Mouse (Mus musculus) intestine, embryonic 14.5 days (tissue): Measurements from ENCODE around the gene Flvcr1. TPM values are rescaled to one million over a fixed set of nuclear protein-coding genes. Genes with fewer than 3 reads are reported as not detected.

ENCODE experiments used
- ATAC-seq: fragments of 200-750 bp; cut with Nextera tagmentation; replicated peaks from 2 replicates; pipeline ENCODE4 v1.8.0; 2017; ENCODE audit warnings: low read depth, moderate number of reproducible peaks, moderate TSS enrichment, moderate library complexity; ENCODE audit not compliant: low FRiP score, low TSS enrichment
- DNase-seq: peaks from one replicate; pipeline ENCODE4 v3.0.0-alpha.2; 2018; ENCODE audit warnings: low spot score
- H3K27ac ChIP-seq: fragments of 300-500 bp; sonication (generic); 2 replicates; pipeline ENCODE4 v1.5.1; 2014; ENCODE audit warnings: low read depth, mild to moderate bottlenecking, control low read depth
- H3K27me3 ChIP-seq: fragments of 300-500 bp; sonication (generic); replicated peaks from 2 replicates; pipeline ENCODE4 v1.6.1; 2014; ENCODE audit warnings: low read length, control low read depth; ENCODE audit not compliant: control insufficient read depth, insufficient read depth
- H3K36me3 ChIP-seq: fragments of 300-500 bp; sonication (generic); 2 replicates; pipeline ENCODE4 v1.6.1; 2014; ENCODE audit warnings: low read length, control low read depth; ENCODE audit not compliant: control insufficient read depth, insufficient read depth
- H3K4me1 ChIP-seq: fragments of 300-500 bp; sonication (generic); replicated peaks from 2 replicates; pipeline ENCODE4 v1.6.1; 2014; ENCODE audit warnings: low read length, control low read depth, mixed read lengths; ENCODE audit not compliant: control insufficient read depth, insufficient read depth
- H3K4me2 ChIP-seq: fragments of 300-500 bp; sonication (generic); 2 replicates; pipeline ENCODE4 v1.6.1; 2014; ENCODE audit warnings: low read length
- H3K4me3 ChIP-seq: fragments of 300-500 bp; sonication (generic); 2 replicates; pipeline ENCODE4 v1.5.1; 2014; ENCODE audit warnings: low read depth, low read length, control low read depth, mixed read lengths
- H3K9ac ChIP-seq: fragments of 300-500 bp; sonication (generic); 2 replicates; pipeline ENCODE4 v1.6.1; 2014; ENCODE audit warnings: mild to moderate bottlenecking, low read length
- H3K9me3 ChIP-seq: fragments of 300-500 bp; sonication (generic); 2 replicates; pipeline ENCODE4 v1.6.1; 2016; ENCODE audit warnings: low read length, control low read depth; ENCODE audit not compliant: control insufficient read depth
- WGBS: fragments of 180-500 bp; shearing (Covaris S2); extraction: QIAGEN DNeasy Blood & Tissue Kit; methylation state at CpG from one replicate; pipeline ENCODE4 v1.1.7; 2014; 5-methylcytosine and 5-hydroxymethylcytosine counted together
- polyA plus RNA-seq: library from polyadenylated mRNA; unstranded; fragments of >200 nt; fragmentation: Nextera tagmentation; extraction: Ambion mirVana; gene quantifications from 2 replicates; pipeline ENCODE4 v1.2.1, GENCODE M21; 2014

Flvcr1 gene
- polyA plus RNA-seq, 1 experiment from 2014 or later, result 9.5 TPM

DNA sequence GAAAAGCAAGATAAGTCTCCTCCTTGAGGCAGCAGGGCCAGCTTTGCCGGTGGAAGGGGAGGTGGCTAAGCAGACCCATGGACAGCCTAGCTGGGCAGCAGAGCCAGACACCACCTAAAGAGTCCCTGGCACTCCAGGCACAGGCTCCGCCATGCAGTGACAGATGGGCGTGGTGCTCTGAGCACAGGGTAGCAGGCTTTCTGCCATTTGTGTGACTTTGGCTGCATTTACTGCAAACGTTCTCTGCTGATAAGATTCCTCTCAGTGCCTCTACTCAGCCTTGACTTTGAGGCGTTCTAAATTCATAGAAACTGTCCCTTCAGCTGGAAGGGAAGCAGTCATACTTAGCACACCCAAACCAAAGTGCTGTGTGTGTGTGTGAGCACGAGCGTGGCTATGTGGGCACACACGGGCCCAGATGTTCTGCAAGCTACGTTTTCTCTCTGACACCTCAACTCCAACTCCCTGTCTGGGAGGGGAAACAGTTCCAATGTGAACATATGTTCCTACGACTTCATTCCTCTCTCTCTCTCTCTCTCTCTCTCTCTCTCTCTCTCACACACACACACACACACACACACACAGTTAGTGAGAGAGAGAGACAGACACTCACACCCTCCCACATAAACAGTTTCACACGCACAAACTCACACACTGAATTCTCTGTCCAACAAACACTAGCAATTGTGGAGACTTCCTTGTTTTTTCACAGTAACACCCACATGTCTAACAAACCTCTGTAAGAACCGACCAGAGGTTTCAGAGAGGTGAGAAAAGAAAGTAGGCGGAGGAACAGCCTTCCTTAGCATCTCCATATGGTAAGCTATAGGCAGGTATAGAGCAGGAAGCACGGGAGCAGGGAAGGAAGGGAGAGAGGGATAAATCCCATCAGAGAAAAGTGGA lies 54.0 kb downstream of the Flvcr1 start:
- H3K4me1 ChIP-seq, result peaks cover 11% of the 10 kb centered on the region
- no peak overlapping the region for H3K4me2 ChIP-seq
- DNase-seq (no peak), ATAC-seq (no peak)
- H3K27ac ChIP-seq, result no peak overlapping the region
- no peak overlapping the region for H3K9ac ChIP-seq
- no peaks in the 10 kb centered on the region for H3K9me3 ChIP-seq
- H3K36me3 ChIP-seq, result peaks cover 89% of the 10 kb centered on the region
- 80% methylated on average over 14 of the region's 14 CpGs for WGBS
- H3K27me3 ChIP-seq, result no peaks in the 10 kb centered on the region
- H3K4me3 ChIP-seq, result no peak overlapping the region

DNA sequence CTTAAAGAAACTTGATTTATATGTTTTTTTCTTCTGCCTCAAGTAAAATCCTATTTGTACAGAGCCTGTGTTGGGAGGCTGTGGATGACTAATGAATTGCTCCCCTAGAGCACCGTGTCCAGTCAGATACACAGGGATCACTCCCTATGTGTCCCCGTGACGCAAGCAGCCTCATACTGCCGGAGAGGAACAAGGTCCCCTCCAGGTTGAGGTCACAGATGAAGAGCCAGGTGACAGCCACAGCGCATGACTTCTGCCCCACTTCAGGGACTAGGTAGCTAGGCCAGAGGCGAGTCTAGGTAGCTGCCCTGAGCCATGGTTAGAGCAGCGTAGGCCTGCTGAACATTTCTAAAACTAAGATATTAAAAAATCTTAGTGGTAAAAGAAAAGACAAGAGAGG lies 57.9 kb downstream of the Flvcr1 start:
- no peaks in the 10 kb centered on the region for H3K27me3 ChIP-seq
- no peak overlapping the region for H3K27ac ChIP-seq
- H3K4me1 ChIP-seq, result no peaks in the 10 kb centered on the region
- ATAC-seq (no peak), DNase-seq (no peak)
- 91% methylated on average over 7 of the region's 7 CpGs for WGBS
- no peaks in the 10 kb centered on the region for H3K9me3 ChIP-seq
- H3K4me2 ChIP-seq, result no peak overlapping the region
- no peak overlapping the region for H3K9ac ChIP-seq
- H3K36me3 ChIP-seq, result peaks cover 90% of the 10 kb centered on the region
- no peak overlapping the region for H3K4me3 ChIP-seq

DNA sequence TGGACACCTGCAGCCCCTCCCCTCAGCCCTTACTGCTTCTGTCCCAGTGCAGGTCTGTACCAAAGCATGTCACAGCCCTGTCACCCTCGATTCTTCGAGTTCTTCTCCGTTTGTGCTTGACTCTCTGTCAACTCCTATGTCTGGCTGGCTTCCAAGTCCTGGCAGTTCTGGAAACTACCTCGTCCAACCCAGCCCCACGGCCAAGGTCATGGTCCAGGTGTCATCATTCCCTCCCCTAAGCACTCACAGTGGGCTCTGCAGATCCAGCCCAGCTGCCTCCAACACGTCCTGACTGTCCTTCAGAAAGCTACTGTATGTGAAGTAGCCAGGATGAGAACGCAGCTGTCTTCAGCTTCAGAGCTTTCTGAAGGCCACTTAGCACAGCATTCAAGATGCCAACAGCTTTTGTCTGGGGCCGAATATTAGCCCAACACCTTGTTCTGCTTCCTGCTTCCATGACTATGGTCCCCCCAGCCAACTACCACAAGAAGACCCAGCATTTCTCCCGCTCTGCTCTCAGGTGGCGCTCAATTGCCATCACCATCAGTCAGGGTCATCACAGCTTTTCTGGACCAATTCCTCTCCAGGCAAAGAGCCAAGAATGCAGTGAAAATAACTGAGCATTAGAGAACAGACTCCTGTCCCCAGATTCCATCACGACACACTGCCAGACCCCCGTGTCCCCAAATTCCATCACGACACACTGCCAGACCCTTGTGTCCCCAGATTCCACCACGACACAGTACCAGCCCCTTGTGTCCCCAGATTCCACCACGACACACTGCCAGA lies 60.8 kb downstream of the Flvcr1 start:
- Histone ChIP-seq H3K36me3 (peaks cover 89% of the 10 kb centered on the region), H3K9ac (no peak overlapping the region), H3K4me1 (no peaks in the 10 kb centered on the region), H3K4me2 (no peak overlapping the region), H3K27ac (no peak overlapping the region), H3K4me3 (no peak overlapping the region), H3K27me3 (no peaks in the 10 kb centered on the region), H3K9me3 (no peaks in the 10 kb centered on the region)
- 81% methylated on average over 15 of the region's 15 CpGs for WGBS
- no peak for ATAC-seq
- no peak for DNase-seq

DNA sequence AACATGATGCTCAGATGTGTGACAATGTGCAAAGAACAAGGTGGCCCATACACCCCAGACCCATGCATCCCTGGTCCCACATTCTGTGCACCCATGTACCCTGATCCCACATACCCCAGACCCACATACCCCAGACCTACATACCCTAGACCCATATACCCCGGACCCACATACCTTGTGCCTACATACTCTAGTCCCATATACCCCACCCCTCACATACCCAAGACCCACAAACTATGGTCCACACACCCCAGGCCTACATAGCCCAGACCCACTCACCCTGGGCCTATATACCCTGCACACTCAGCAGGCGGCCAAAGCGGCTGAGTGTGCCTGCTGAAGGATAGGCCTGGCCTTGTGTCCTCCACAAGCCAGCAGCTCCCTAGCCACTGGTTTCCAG lies 63.2 kb downstream of the Flvcr1 start:
- Histone ChIP-seq H3K36me3 (peaks cover 89% of the 10 kb centered on the region), H3K27me3 (no peaks in the 10 kb centered on the region), H3K4me3 (no peak overlapping the region), H3K4me2 (no peak overlapping the region), H3K4me1 (no peaks in the 10 kb centered on the region), H3K27ac (no peak overlapping the region), H3K9me3 (no peaks in the 10 kb centered on the region), H3K9ac (no peak overlapping the region)
- ATAC-seq, result no peak
- no peak for DNase-seq
- WGBS, result 92% methylated on average over 3 of the region's 3 CpGs

DNA sequence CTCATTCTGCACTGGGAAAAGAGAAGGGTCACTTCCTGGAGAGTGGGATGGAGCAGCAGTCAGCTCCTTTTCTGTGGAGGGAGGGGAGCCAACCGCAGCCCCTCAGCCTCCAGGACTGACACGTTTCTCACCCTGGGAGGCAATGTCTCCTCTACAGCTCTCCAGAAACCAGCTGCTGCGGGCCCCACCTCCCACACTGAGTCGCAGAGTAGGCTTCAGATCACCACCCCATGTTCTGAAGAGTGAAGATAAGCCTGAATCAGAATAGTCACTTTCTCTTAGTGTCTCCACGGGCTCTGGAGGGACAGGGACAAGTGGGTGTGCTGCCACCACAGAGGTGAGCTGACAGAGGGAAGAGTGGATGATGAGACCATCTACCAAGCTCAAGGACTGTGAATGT lies 67.1 kb downstream of the Flvcr1 start:
- peaks cover 86% of the 10 kb centered on the region for H3K36me3 ChIP-seq
- no peak overlapping the region for H3K27ac ChIP-seq
- H3K4me2 ChIP-seq, result no peak overlapping the region
- ATAC-seq, result no peak
- no peak for DNase-seq
- no peak overlapping the region for H3K4me3 ChIP-seq
- no peaks in the 10 kb centered on the region for H3K27me3 ChIP-seq
- H3K9ac ChIP-seq, result no peak overlapping the region
- H3K9me3 ChIP-seq, result no peaks in the 10 kb centered on the region
- H3K4me1 ChIP-seq, result no peaks in the 10 kb centered on the region
- 75% methylated on average over 5 of the region's 5 CpGs for WGBS

Other genes starting within 250 kb of the Flvcr1 start
- 14.5 and 18.8 TPM in 2 replicates for gene Rps6kc1, start 114.4 kb downstream of the Flvcr1 start, polyA plus RNA-seq
- gene Angel2, start 101.0 kb downstream of the Flvcr1 start, polyA plus RNA-seq, result 37.0 and 38.0 TPM in 2 replicates
- 32.7 and 38.9 TPM in 2 replicates for gene Vash2, start 46.9 kb downstream of the Flvcr1 start, polyA plus RNA-seq
- not detected in 2 replicates for gene Spata45, start 10.5 kb upstream of the Flvcr1 start, polyA plus RNA-seq
- 12.4 and 16.7 TPM in 2 replicates for gene Tatdn3, start 36.8 kb upstream of the Flvcr1 start, polyA plus RNA-seq
- gene Nsl1, start 36.9 kb upstream of the Flvcr1 start, polyA plus RNA-seq, result 20.8 and 23.9 TPM in 2 replicates
- gene Batf3, start 71.7 kb upstream of the Flvcr1 start, polyA plus RNA-seq, result 10.7 and 12.5 TPM in 2 replicates
- gene Fam71a, start 138.7 kb upstream of the Flvcr1 start, polyA plus RNA-seq, result not detected in 2 replicates
- 4.4 and 4.9 TPM in 2 replicates for gene Atf3, start 191.9 kb upstream of the Flvcr1 start, polyA plus RNA-seq